Mouse (Mus musculus): ENCODE results near the gene Abcc9.

Abcc9 gene

GRCm38 (mm10) chr6:142701652-142702637 is at the start of gene Abcc9:
TSS of gene Abcc9 (minus strand) at chr6:142702315.
- no peak for DNase-seq (ENCODE audit: low read depth)

GRCm38 (mm10) chr6:142751365-142751764 is 49.2 kb upstream of the Abcc9 start:
- DNase-seq (ENCODE audit: low read depth): no peak

DNA sequence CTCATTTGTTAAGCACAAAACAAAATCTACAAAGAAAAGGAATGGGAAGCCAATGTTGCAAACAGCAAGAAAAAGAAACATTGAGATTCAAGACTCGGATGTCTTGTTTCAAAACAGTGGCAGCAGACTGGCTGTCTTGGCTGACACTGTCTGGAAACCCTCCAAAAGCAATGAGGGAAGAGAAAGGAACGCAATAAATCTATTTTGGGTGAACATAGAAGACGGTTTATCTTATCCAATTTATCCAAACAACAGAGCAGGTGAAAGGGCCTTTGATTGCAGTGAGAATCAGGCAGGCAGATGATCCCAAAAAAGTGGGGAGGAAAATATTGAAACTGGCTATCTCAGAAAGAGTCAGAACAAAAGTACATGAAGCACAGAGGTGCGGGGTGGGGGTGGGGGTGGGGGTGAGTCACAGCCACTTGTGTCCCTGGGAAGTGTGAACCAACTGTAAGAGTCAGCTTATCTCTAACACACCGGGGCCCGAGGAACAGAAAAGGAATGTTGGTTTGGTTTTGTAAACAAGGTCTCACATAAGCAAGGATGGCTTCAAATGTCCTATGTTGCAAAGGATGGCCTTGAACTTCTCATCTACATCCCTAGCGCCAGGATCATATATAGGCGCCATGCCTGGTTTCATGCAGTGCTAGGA is 46.1 kb upstream of the Abcc9 start:
- no peak for DNase-seq (ENCODE audit: low read depth)

DNA sequence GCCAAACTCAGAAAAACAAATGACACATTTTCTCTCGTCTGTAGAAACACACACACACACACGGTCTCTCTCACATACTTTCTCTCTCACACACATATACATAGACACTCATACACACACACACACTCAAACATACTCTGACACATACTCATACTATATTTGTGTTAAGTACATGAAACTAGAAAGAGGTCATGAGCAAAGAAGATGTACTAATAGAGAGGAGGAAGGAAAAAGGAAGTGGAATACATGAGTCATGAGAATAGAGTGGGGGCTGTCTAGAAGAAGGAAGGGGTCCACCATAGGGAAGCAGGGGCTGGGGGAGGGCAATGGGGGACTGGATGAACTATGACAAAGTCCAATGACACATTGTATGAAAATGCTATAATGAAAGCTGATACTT is 45.0 kb upstream of the Abcc9 start:
- no peak for DNase-seq (ENCODE audit: low read depth)

DNA sequence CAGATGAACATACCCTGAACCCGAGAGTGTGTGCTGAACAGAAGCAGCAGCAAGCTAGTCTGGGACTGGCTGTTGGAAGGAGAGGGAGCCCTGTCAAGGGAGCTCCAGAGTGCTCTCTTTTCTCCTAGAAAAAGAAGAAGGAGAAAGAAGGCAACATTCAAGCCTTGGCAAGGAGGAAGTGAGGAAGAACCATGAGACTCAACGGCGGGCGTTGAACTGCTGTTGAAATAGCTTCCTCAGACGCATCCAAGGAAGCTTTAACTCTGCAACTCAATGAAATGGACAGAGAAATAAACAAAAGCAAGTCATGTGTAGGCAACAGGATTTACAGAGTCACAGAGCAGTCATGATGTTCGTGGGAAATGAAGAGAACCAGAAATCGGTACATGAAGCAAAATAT is 44.6 kb upstream of the Abcc9 start:
- DNase-seq (ENCODE audit: low read depth): no peak

DNA sequence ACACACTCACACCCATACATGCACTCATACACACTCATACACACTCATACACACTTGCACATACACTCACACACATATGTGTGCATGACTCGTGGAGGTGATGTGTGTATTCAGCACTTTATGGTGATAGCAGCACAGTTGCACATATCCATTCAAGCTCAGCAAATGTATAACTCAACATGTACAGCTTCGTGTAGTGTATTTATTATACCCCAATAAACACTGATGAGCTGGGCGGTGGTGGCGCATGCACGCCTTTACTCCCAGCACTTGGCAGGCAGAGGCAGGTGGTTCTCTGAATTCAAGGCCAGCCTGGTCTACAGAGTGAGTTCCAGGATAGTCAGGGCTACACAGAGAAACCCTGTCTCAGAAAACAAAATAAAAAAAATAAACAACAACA is 43.4 kb upstream of the Abcc9 start:
- no peak for DNase-seq (ENCODE audit: low read depth)

DNA sequence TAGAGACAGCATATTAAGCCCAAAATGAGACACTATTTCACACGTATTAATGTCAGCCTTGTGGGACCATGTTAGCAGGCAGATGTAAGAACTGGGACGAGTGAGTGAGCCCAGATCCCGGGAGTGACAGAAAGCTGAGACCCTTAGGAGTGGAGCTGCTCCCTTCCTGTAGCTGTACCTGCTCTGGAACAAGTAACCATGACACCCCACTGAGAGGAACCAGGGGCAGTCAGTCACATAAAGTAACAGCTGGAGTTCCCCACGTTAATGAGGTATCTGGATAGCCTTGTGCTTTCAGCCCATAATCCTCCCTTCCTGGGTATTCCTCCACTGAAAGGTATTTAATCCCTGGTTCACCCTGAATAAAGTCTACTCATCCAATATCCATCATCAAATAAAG is 41.1 kb upstream of the Abcc9 start:
- no peak for DNase-seq (ENCODE audit: low read depth)

GRCm38 (mm10) chr6:142741763-142742162 is 39.6 kb upstream of the Abcc9 start:
- DNase-seq (ENCODE audit: low read depth): no peak

GRCm38 (mm10) chr6:142738637-142739036 is 36.5 kb upstream of the Abcc9 start:
- no peak for DNase-seq (ENCODE audit: low read depth)

DNA sequence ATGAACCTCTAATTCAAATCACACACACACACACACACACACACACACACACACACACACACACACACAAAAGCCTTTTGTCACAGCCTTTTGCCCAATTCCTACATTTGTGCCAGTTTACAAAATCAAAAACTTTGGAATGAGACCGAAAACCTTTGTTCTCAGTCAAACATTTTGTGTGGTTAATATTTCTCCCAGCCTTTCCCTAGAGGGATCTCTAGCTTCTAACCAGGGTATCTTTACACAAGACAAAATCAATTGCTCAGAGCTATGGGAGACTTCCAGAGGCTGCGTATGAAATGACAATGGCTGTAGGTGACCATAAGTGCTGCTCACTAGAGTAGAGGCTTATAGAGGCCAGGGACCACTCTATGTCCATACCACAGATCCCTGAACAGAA is 36.1 kb upstream of the Abcc9 start:
- no peak for DNase-seq (ENCODE audit: low read depth)

DNA sequence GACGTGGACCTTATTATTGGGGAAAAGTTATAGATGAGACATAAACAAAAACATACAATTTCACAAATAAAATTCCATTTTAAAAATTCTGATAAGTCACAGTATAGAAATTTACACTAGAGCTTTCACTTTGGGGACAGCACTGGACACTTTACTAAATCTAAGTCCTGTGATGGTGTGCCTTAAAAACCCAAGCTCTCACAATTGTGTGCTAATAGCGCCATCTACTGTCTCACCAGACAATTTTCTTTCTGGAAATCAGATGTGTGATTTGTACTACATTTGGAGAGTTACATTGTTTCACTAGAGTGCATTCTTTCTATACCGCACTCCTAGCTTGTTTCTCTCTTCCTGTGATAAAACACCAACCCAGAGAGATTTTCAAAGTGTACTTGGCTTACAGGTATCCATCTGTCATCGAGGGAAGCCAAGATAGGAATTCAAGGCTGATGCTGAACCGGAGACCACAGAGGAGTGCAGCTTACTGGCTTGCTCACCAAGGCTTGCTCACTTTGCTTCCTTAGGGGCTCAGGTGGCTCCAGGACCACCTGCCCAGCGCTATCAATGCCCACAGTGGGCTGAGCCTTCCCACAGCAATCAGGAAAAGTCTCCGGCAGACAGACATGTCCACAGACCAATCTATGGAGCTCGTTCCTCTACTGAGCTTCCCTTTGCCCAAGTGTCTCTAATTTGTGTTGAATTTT is 33.3 kb upstream of the Abcc9 start:
- no peak for DNase-seq (ENCODE audit: low read depth)

DNA sequence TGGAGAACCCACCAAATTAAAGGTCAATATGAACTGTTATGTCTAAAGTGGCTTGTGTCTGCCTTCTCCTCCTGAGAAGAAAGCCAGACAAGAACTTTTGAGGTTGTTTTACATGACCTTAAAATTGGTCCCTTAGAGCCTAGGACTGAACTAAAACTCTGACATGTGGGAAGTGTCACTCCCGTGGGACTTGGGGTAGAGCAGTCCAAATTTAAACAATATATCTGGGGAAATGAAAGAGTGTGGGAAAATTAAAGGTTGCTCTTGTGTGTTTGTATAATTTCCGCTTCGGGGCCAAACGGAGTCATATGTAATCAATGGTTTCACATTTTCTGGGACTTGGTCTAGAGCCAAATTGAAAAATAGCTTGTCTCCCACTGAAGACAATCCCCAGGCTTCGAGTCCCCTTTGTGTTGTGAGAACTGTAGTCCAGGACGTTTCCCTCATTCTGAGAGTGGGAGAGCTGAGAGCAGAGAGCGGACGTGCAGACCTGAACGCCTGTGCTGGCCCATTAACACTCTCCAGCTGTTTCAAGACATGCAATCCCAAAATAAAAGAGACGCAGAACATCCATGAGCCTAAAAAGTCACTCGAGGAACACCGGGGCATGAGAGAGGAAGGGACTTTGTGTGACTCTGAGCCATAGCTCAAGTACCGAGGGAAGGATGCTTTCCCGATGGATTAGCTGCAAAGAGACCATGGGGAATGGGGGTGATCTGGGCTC is 30.6 kb upstream of the Abcc9 start:
- no peak for DNase-seq (ENCODE audit: low read depth)

DNA sequence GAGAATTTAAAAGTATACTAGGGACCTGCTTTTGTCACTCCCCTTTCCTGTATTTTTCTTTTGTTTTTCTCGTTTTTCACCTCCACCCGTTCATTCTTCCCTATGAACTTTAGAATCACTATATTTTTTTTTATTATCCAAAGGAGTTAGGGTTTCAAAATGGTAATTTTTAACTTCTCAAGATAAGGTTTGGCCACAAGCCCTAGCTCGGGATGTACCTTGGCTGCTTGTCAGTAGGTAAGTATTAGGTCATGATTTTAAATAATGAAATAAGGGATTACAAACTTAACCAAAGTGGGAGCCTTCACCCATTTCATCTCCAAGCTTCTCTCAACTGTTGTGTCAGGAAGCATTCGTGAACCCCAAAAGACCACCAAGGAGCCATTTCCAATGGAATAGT is 23.9 kb upstream of the Abcc9 start:
- DNase-seq (ENCODE audit: low read depth): no peak

- DNase-seq (ENCODE audit: low read depth): no peak
These were observed 19.6 kb upstream of the Abcc9 start for GRCm38 (mm10) chr6:142721731-142722130.

- no peak for DNase-seq (ENCODE audit: low read depth)
These were observed 18.5 kb upstream of the Abcc9 start for GRCm38 (mm10) chr6:142720641-142721040.

DNA sequence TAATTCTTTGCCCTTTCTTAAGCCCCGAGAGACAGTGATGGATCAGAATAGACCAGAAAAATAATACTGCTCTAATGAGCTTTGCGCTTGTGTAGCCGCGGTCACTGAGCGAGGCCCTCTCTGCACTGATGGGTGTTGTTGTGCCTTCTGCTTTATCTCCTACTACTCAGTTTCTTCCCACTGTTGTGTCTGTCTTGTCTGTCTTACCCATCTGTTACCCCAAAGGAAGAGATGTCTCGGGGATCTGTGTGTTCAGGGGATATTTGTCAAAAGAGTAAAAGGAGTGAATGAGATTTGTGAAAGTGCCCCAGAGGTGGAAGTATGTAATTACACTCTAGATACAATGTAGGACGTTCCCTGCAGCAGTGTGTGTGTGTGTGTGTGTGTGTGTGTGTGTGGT is 16.1 kb upstream of the Abcc9 start:
- no peak for DNase-seq (ENCODE audit: low read depth)

GRCm38 (mm10) chr6:142717186-142717585 is 15.1 kb upstream of the Abcc9 start:
- no peak for DNase-seq (ENCODE audit: low read depth)

- DNase-seq (ENCODE audit: low read depth): no peak
These were observed 12.9 kb upstream of the Abcc9 start for GRCm38 (mm10) chr6:142715026-142715425.

- no peak for DNase-seq (ENCODE audit: low read depth)
These were observed 9.0 kb upstream of the Abcc9 start for GRCm38 (mm10) chr6:142711106-142711505.

DNA sequence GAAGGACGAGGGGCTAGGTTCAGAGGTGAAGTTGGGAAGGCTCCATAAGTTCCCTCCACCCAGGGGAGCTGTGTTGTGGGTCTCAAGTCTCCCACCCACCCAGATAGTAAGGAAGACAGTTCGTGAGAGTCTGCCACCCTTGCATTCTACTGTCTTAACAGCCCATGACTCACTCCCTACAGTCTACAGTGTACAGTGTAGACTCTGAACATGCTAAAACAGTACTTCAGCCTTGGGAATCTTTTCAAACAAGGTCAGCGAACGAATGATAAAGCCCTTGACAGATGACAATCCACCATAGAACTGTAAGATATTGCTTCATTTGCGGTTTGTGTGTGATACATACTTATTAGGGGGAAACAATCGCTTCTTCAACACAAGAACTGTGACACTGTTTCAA is 8.6 kb upstream of the Abcc9 start:
- no peak for DNase-seq (ENCODE audit: low read depth)

DNA sequence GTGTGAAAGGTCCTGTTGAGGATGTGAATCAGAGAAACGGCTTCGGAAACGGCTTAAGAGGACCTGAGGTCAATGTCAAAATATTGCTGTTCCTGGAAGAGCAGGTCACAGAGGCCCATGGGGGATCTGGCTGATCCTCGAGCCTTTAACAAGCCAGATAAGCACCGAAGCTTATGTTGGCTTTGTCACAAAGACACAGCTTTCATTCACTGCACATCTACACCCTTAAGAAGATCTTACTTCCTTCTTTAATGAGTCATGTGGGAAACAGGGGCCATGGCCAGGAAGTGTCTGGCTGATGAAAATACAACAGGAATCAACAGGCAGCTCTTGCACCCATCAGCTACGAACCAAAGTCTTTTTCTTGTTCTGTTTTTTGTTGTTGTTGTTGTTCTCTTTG is 6.3 kb upstream of the Abcc9 start:
- DNase-seq (ENCODE audit: low read depth): no peak

- DNase-seq (ENCODE audit: low read depth): no peak
These were observed 4.6 kb upstream of the Abcc9 start for GRCm38 (mm10) chr6:142706688-142707087.
